Mouse (Mus musculus): ENCODE measurements around the gene Gm21981. TPM values are rescaled to one million over a fixed set of nuclear protein-coding genes. Genes with fewer than 3 reads are reported as not detected.

The Gm21981 gene
- polyA plus RNA-seq, 1 experiment from 2014 or later, result 0.71 TPM

DNA sequence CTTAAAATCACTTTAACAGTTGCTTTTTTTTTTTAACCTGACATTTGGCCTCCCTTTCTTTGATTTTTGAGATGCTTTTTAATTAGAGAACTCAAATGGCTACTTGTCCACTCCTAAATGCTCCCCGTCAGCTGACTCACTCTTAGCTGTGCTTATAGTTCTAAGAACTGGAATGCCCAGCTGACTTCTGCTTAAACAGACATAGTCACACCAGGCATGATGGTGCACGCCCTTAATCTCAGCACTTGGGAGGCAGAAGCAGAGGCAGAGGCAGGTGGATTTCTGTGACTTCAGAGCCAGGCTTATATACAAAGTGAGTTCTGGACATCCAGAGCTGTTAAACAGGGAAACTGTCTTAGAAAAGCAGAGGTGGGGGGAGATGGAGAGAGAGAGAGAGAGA is 42.3 kb downstream of the Gm21981 start:
- Histone ChIP-seq H3K9me3 (no peaks in the 10 kb centered on the region), H3K4me3 (no peak overlapping the region), H3K9ac (no peak overlapping the region), H3K27me3 (no peaks in the 10 kb centered on the region), H3K27ac (peak overlapping the region; percentile 48; the same call in 1 of the 2 replicates), H3K36me3 (peaks cover 11% of the 10 kb centered on the region), H3K4me1 (replicated peaks) (peaks cover 3% of the 10 kb centered on the region; the same call in 1 of the 2 replicates), H3K4me2 (no peak overlapping the region)
- WGBS, result 53% methylated on average over 2 of the region's 2 CpGs
- no peak for ATAC-seq (ENCODE audit: low FRiP score)

DNA sequence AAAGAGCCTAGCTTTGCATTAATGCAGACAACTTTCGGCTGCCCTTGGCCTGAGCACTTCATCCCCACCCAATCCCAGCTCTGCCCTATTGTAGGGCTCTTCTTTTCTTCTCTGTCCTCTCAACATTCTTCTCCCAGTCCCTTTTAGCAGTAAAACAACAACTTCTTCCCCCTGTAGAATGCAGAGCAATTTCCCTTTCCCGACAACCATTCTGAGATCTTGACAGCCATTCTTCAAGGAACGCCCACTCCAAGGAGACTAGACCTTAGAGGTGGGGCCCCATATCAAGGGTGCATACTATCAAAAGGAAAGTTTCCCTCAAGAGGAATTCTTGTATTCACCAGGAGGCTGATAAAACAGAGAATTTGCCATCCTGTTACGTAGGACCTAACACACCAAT is 45.3 kb downstream of the Gm21981 start:
- H3K27me3 ChIP-seq, result no peaks in the 10 kb centered on the region
- no peak overlapping the region for H3K27ac ChIP-seq
- H3K9ac ChIP-seq, result no peak overlapping the region
- ATAC-seq (ENCODE audit: low FRiP score), result no peak
- 33% methylated on average over 4 of the region's 4 CpGs for WGBS
- H3K9me3 ChIP-seq, result no peaks in the 10 kb centered on the region
- peaks cover 6% of the 10 kb centered on the region; the same call in 1 of the 2 replicates for H3K4me1 ChIP-seq (replicated peaks)
- H3K36me3 ChIP-seq, result peaks cover 11% of the 10 kb centered on the region
- no peak overlapping the region for H3K4me2 ChIP-seq
- H3K4me3 ChIP-seq, result no peak overlapping the region

DNA sequence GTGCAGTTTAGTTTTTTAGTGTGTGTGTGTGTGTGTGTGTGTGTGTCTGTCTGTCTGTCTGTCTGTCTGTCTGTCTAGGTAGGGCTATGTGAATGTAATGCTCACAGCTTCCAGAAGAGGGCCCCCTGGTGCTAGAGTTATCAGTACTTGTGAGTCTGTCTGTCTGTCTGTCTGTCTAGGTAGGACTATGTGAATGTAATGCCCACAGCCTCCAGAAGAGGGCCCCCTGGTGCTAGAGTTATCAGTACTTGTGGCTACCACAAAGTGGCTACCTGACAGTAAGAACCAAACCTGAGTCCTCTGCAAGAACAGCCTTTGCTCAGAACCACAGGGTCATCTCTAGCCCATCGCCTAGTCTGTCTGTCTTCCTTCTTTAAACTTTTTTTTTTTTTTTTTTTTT is 47.6 kb downstream of the Gm21981 start:
- H3K36me3 ChIP-seq, result peaks cover 6% of the 10 kb centered on the region
- 70% methylated on average over 1 of the region's 1 CpGs for WGBS
- H3K9ac ChIP-seq, result no peak overlapping the region
- H3K4me2 ChIP-seq, result no peak overlapping the region
- H3K27ac ChIP-seq, result no peak overlapping the region
- ATAC-seq (ENCODE audit: low FRiP score), result no peak
- no peaks in the 10 kb centered on the region for H3K27me3 ChIP-seq
- H3K9me3 ChIP-seq, result no peaks in the 10 kb centered on the region
- no peak overlapping the region for H3K4me3 ChIP-seq
- H3K4me1 ChIP-seq (replicated peaks), result 0 out of 2 replicates have a peak, but pooled peaks cover 6% of the 10 kb centered on the region

DNA sequence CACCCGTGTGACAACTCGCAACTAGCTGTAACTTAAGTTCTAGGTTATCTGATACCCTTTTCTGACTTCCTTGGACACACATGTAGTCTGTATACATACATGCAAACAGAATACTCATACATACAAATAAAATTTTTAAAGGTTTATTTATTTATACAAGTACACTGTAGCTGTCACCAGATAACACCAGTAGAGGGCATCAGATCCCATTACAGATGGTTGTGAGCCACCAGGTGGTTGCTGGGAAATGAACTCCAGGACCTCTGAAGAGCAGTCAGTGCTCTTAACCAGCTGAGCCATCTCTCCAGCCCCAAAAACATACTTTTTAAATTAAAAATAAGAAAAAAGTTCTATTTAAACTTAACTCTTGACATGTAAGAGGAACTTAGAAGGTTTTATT is 51.3 kb downstream of the Gm21981 start:
- H3K9me3 ChIP-seq, result no peaks in the 10 kb centered on the region
- no peaks in the 10 kb centered on the region for H3K27me3 ChIP-seq
- ATAC-seq (ENCODE audit: low FRiP score), result no peak
- WGBS, result 76% methylated on average over 2 of the region's 2 CpGs
- no peak overlapping the region for H3K27ac ChIP-seq
- H3K36me3 ChIP-seq, result no peaks in the 10 kb centered on the region
- no peak overlapping the region for H3K4me2 ChIP-seq
- H3K4me3 ChIP-seq, result no peak overlapping the region
- H3K4me1 ChIP-seq (replicated peaks), result peaks cover 8% of the 10 kb centered on the region; the same call in 1 of the 2 replicates
- H3K9ac ChIP-seq, result no peak overlapping the region

Other genes with a start within 250 kb of the Gm21981 start
- gene Taf8, start 192.2 kb downstream of the Gm21981 start, polyA plus RNA-seq (2015; fragmentation: Nextera tagmentation; extraction: Ambion mirVana), result 23.4 and 23.5 TPM in 2 replicates
- gene Ccnd3, start 189.4 kb downstream of the Gm21981 start, polyA plus RNA-seq (2015; fragmentation: Nextera tagmentation; extraction: Ambion mirVana), result 74.3 and 75.2 TPM in 2 replicates
- 33.9 and 34.2 TPM in 2 replicates for gene Bysl, start 83.0 kb downstream of the Gm21981 start, polyA plus RNA-seq (2015; fragmentation: Nextera tagmentation; extraction: Ambion mirVana)
- gene Med20, start 82.9 kb downstream of the Gm21981 start, polyA plus RNA-seq (2015; fragmentation: Nextera tagmentation; extraction: Ambion mirVana), result 42.5 and 44.8 TPM in 2 replicates
- gene Gm20517, start 82.9 kb downstream of the Gm21981 start, polyA plus RNA-seq (2015; fragmentation: Nextera tagmentation; extraction: Ambion mirVana), result 2.1 and 2.7 TPM in 2 replicates
- 8.6 and 9.1 TPM in 2 replicates for gene Usp49, start 63.8 kb downstream of the Gm21981 start, polyA plus RNA-seq (2015; fragmentation: Nextera tagmentation; extraction: Ambion mirVana)
- gene Tomm6, start 6.1 kb downstream of the Gm21981 start, polyA plus RNA-seq (2015; fragmentation: Nextera tagmentation; extraction: Ambion mirVana), result 289 and 295 TPM in 2 replicates
- 28.6 and 32.9 TPM in 2 replicates for gene Frs3, start 5.4 kb downstream of the Gm21981 start, polyA plus RNA-seq (2015; fragmentation: Nextera tagmentation; extraction: Ambion mirVana)
- 0.43 and 0.52 TPM in 2 replicates for gene Prickle4, start 281 bp upstream of the Gm21981 start, polyA plus RNA-seq (2015; fragmentation: Nextera tagmentation; extraction: Ambion mirVana)
- not detected in 2 replicates for gene Pgc, start 32.4 kb upstream of the Gm21981 start, polyA plus RNA-seq (2015; fragmentation: Nextera tagmentation; extraction: Ambion mirVana)
- 2.8 and 3.3 TPM in 2 replicates for gene Tfeb, start 42.6 kb upstream of the Gm21981 start, polyA plus RNA-seq (2015; fragmentation: Nextera tagmentation; extraction: Ambion mirVana)
- 2.9 and 3.7 TPM in 2 replicates for gene Mdfi, start 140.2 kb upstream of the Gm21981 start, polyA plus RNA-seq (2015; fragmentation: Nextera tagmentation; extraction: Ambion mirVana)
- gene Foxp4, start 230.2 kb upstream of the Gm21981 start, polyA plus RNA-seq (2015; fragmentation: Nextera tagmentation; extraction: Ambion mirVana), result 19.6 and 19.9 TPM in 2 replicates

Measured in hindbrain, embryonic 13.5 days (tissue).